Mouse (Mus musculus) fibroblast of lung, adult 2 months (primary cell): ENCODE data around the gene Lrg1.
A peak's percentile ranks its signal among the peaks of the same experiment; 100 is the strongest.
"Not testable (repeated sequence)": the region's sequence is repeated elsewhere in the genome, so short reads cannot be mapped to it uniquely, and the experiment has no call there.

ENCODE experiments used
- DNase-seq: peaks from one replicate; pipeline ENCODE4 v3.0.0-alpha.2; 2011; ENCODE audit warnings: low read depth

Lrg1 gene

GRCm38 (mm10) chr17:56108334-56109044 is 13.3 kb downstream of the Lrg1 start:
- DNase-seq: no peak

GRCm38 (mm10) chr17:56107736-56108135 is 14.1 kb downstream of the Lrg1 start:
- DNase-seq: no peak

GRCm38 (mm10) chr17:56106981-56107380 is 14.8 kb downstream of the Lrg1 start:
- DNase-seq: no peak

- DNase-seq: not testable (repeated sequence)
Measured at GRCm38 (mm10) chr17:56106436-56106835, 15.4 kb downstream of the Lrg1 start.

- not testable (repeated sequence) for DNase-seq
Measured at GRCm38 (mm10) chr17:56104821-56105220, 17.0 kb downstream of the Lrg1 start.

GRCm38 (mm10) chr17:56103465-56104285 is 18.1 kb downstream of the Lrg1 start:
- DNase-seq: no peak

GRCm38 (mm10) chr17:56102927-56103326 is 18.9 kb downstream of the Lrg1 start:
- DNase-seq: no peak

- no peak for DNase-seq
Measured at GRCm38 (mm10) chr17:56102158-56102557, 19.6 kb downstream of the Lrg1 start.

GRCm38 (mm10) chr17:56100811-56101210 is 21.0 kb downstream of the Lrg1 start:
- no peak for DNase-seq

- no peak for DNase-seq
Measured at GRCm38 (mm10) chr17:56098711-56099572, 22.9 kb downstream of the Lrg1 start.

- DNase-seq: no peak
Measured at GRCm38 (mm10) chr17:56098180-56098579, 23.6 kb downstream of the Lrg1 start.

- no peak for DNase-seq
Measured at GRCm38 (mm10) chr17:56096883-56097282, 24.9 kb downstream of the Lrg1 start.

GRCm38 (mm10) chr17:56092794-56093193 is 29.0 kb downstream of the Lrg1 start:
- peak; percentile 27 for DNase-seq

GRCm38 (mm10) chr17:56092312-56092711 is 29.5 kb downstream of the Lrg1 start:
- DNase-seq: no peak

GRCm38 (mm10) chr17:56080781-56081585 is 40.8 kb downstream of the Lrg1 start:
- DNase-seq: peak; percentile 61

- no peak for DNase-seq
Measured at GRCm38 (mm10) chr17:56079921-56080320, 41.9 kb downstream of the Lrg1 start.

- DNase-seq: peak; percentile 100
Measured at GRCm38 (mm10) chr17:56078880-56079795, 42.7 kb downstream of the Lrg1 start, which contains the start of gene Hdgfl2. Hdgfl2 (plus strand) TSS chr17:56079634.

- not testable (repeated sequence) for DNase-seq
Measured at GRCm38 (mm10) chr17:56078361-56078760, 43.4 kb downstream of the Lrg1 start.

GRCm38 (mm10) chr17:56077523-56077922 is 44.3 kb downstream of the Lrg1 start:
- no peak for DNase-seq

GRCm38 (mm10) chr17:56074827-56075208 is 47.0 kb downstream of the Lrg1 start, which contains the start of gene Ubxn6:
Ubxn6 (minus strand) TSS chr17:56075028.
- peak; percentile 86 for DNase-seq
